Mouse (Mus musculus): ENCODE data around the gene P2ry12. TPM values are rescaled to one million over a fixed set of nuclear protein-coding genes. Genes with fewer than 3 reads are reported as not detected.

The P2ry12 gene
- total RNA-seq, 2 experiments from 2014 or later, result 3.3 to 3.5 TPM

- no peak for DNase-seq
Observed at GRCm38 (mm10) chr3:59185662-59186061, 77.0 kb downstream of the P2ry12 start.

- DNase-seq, result no peak
Observed at GRCm38 (mm10) chr3:59182129-59182528, 80.5 kb downstream of the P2ry12 start.

GRCm38 (mm10) chr3:59181134-59181533, 81.5 kb downstream of the P2ry12 start:
- DNase-seq, result no peak

- no peak for DNase-seq
Observed at GRCm38 (mm10) chr3:59176871-59177270, 85.8 kb downstream of the P2ry12 start.

DNA sequence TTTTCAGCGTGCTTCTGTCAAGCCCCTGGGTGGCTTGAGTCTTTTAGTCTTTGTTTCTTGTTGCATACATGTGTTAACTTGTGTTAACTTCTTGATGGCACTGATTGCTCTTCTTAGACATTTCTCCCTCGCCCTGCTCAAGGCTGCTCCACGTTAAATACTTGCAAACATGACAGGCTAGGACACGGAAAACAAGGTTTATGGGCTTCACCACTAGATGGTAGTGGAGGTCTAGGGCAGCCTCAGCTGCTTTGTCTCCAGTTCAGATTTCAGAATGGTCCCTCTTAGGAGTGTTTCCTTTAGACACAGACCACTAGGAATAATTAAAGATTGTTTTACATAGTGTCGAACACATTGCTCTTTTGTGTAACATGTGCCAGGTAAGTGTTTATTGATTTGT, 87.4 kb downstream of the P2ry12 start:
- peak; percentile 58 for DNase-seq

DNA sequence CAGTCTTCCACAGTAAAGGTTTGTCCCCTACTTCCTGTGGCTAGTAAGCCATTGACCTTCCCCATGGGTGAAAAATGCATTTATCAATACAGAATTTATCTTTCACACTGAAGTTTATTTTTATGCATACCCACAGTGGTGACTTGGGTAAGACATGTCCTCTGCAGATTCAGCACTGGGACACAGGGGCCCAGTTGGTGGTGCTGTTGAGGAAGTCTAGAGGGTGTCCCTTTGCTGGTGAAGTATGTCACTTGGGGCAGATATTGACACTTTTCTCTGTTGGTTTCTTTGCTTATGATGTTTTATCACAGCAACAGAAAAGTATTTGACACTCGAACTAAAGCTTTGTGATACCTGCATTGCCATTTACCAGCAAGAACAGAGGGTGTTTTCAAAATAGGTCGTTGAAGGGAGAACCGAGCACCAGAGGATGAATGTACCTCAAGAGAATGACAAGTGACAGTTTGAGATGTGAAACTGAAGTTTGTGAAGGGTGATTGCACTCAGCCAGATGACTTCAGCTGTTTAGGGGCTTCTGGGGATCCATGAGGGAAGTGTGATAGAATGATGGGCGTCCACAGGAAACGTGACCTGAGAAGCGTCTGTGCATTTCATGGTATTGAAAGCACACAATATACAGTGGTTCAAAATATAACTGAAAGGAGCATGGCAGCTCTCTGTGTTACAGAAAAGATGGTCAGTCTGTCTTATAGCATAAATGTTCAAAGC, 88.1 kb downstream of the P2ry12 start:
- DNase-seq, result no peak

- no peak for DNase-seq
Observed at GRCm38 (mm10) chr3:59169921-59170627, 92.6 kb downstream of the P2ry12 start.

DNA sequence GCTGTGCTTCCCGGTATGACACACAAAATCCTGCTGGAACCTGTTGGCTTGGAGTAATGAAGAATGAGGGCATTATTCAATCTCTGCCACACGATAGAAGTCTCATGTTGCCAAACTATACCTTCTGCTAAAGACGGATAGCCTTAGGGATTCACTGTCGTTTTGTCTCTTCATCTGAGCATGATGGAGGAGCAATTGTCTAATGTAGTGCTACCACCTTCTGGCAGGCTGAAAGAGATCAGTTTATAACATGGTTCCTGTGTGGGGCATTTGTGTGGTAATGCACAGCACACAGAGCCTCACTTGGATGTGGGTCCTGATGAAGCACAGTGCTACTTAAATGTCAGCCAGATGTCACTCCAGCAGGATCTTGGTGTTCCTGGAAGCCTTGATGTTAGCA, 93.5 kb downstream of the P2ry12 start:
- no peak for DNase-seq

DNA sequence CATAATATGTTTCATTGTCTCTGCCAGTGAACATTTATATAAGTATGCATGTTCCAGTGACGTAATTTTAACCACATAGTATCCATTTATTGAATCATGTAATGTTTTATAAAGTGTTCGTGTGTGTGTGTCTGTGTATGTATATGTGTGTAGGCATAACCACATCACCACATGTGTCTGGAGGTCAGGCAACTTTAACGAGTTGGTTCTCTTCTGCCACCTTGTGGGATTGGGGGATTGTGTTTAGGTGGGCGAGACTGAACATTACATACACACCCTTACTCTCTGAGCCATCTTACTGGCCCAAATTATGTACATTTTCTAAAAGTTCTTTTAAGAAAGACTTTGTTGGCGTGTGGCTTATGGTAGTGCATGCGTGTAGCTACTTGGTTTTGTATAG, 94.2 kb downstream of the P2ry12 start:
- DNase-seq, result no peak

- DNase-seq, result no peak
Observed at GRCm38 (mm10) chr3:59167417-59168054, 95.1 kb downstream of the P2ry12 start.

Other genes starting within 250 kb of the P2ry12 start
- gene Gpr171, start 161.1 kb downstream of the P2ry12 start, total RNA-seq (2021), result under 1 TPM; 0.76 to 0.87 TPM
- 10 to 100 TPM; 10.7 to 11.4 TPM for gene P2ry14, start 109.3 kb downstream of the P2ry12 start, total RNA-seq (2021)
- gene Gpr87, start 67.8 kb downstream of the P2ry12 start, total RNA-seq (2021), result not detected
- gene P2ry13, start 52.0 kb downstream of the P2ry12 start, total RNA-seq (2021), result 1 to 10 TPM; 1.7 TPM
- gene Igsf10, start 81.5 kb upstream of the P2ry12 start, total RNA-seq (2021), result 1 to 10 TPM; 9.0 to 9.2 TPM

Data from adrenal gland, postnatal 10 days (tissue).